Mouse (Mus musculus): Measurements from ENCODE around the gene Ramp2. TPM values are rescaled to one million over a fixed set of nuclear protein-coding genes. Genes with fewer than 3 reads are reported as not detected.
A peak's percentile ranks its signal among the peaks of the same experiment; 100 is the strongest.

The Ramp2 gene
- polyA plus RNA-seq (2014; fragmentation: Nextera tagmentation; extraction: Ambion mirVana) = 64.8 and 69.3 TPM in 2 replicates

- H3K4me3 ChIP-seq (ENCODE audit: low read depth, low read length) = peak within 1 kb of the TSS; percentile 62
- peak within 1 kb of the TSS; percentile 47 for H3K27ac ChIP-seq (replicated peaks; ENCODE audit: low read depth, low read length)
- H3K27me3 ChIP-seq (ENCODE audit: control insufficient read depth, insufficient read depth, low read length) = peaks cover 7% of the 10 kb centered on the region; the same call in 1 of the 2 replicates
- no peaks in the 10 kb centered on the region for H3K36me3 ChIP-seq (replicated peaks; ENCODE audit: control insufficient read depth, insufficient read depth, low read depth, low read length)
- peak within 1 kb of the TSS; percentile 77 for H3K9ac ChIP-seq (replicated peaks; ENCODE audit: low read length)
- H3K9me3 ChIP-seq (replicated peaks; ENCODE audit: control insufficient read depth, low read length) = no peaks in the 10 kb centered on the region
- DNase-seq (ENCODE audit: low spot score) (peak; percentile 61), ATAC-seq (replicated peaks; ENCODE audit: insufficient number of reproducible peaks, low FRiP score, low TSS enrichment, low read depth) (peak; percentile 71)
- H3K4me1 ChIP-seq (ENCODE audit: control insufficient read depth, insufficient read depth, low read length) = peaks cover 3% of the 10 kb centered on the region; the same call in 1 of the 2 replicates
- WGBS = under 1% methylated on average over 57 of the region's 63 CpGs
- peak within 1 kb of the TSS; percentile 99 for H3K4me2 ChIP-seq (ENCODE audit: low read depth, low read length)
Observed at GRCm38 (mm10) chr11:101245855-101246701, at the start of gene Ramp2. Gene Ramp2, plus strand, starts transcription at chr11:101246028.

- H3K36me3 ChIP-seq (replicated peaks; ENCODE audit: control insufficient read depth, insufficient read depth, low read depth, low read length) = no peaks in the 10 kb centered on the region; the same call in 1 of the 2 replicates
- no peak for ATAC-seq (replicated peaks; ENCODE audit: insufficient number of reproducible peaks, low FRiP score, low TSS enrichment, low read depth)
- H3K4me2 ChIP-seq (ENCODE audit: low read depth, low read length) = no peak overlapping the region
- peaks cover 4% of the 10 kb centered on the region; the same call in 1 of the 2 replicates for H3K4me1 ChIP-seq (ENCODE audit: control insufficient read depth, insufficient read depth, low read length)
- H3K27ac ChIP-seq (replicated peaks; ENCODE audit: low read depth, low read length) = no peak overlapping the region
- DNase-seq (ENCODE audit: low spot score) = no peak
- H3K27me3 ChIP-seq (ENCODE audit: control insufficient read depth, insufficient read depth, low read length) = no peaks in the 10 kb centered on the region
- no peak overlapping the region for H3K4me3 ChIP-seq (ENCODE audit: low read depth, low read length)
- 93% methylated on average over 8 of the region's 8 CpGs for WGBS
- no peak overlapping the region for H3K9ac ChIP-seq (replicated peaks; ENCODE audit: low read length)
- no peaks in the 10 kb centered on the region for H3K9me3 ChIP-seq (replicated peaks; ENCODE audit: control insufficient read depth, low read length)
Observed at GRCm38 (mm10) chr11:101196175-101196574, 49.7 kb upstream of the Ramp2 start.

- Histone ChIP-seq H3K4me1 (ENCODE audit: control insufficient read depth, insufficient read depth, low read length) (no peaks in the 10 kb centered on the region), H3K36me3 (replicated peaks; ENCODE audit: control insufficient read depth, insufficient read depth, low read depth, low read length) (no peaks in the 10 kb centered on the region), H3K27ac (replicated peaks; ENCODE audit: low read depth, low read length) (no peak overlapping the region), H3K4me3 (ENCODE audit: low read depth, low read length) (no peak overlapping the region), H3K4me2 (ENCODE audit: low read depth, low read length) (no peak overlapping the region), H3K9ac (replicated peaks; ENCODE audit: low read length) (no peak overlapping the region), H3K9me3 (replicated peaks; ENCODE audit: control insufficient read depth, low read length) (no peaks in the 10 kb centered on the region), H3K27me3 (ENCODE audit: control insufficient read depth, insufficient read depth, low read length) (no peaks in the 10 kb centered on the region)
- no peak for DNase-seq (ENCODE audit: low spot score)
- no peak for ATAC-seq (replicated peaks; ENCODE audit: insufficient number of reproducible peaks, low FRiP score, low TSS enrichment, low read depth)
- WGBS = 88% methylated on average over 3 of the region's 3 CpGs
Observed at GRCm38 (mm10) chr11:101199555-101199954, 46.3 kb upstream of the Ramp2 start.

GRCm38 (mm10) chr11:101200986-101201385, 44.8 kb upstream of the Ramp2 start:
- no peak overlapping the region for H3K9ac ChIP-seq (replicated peaks; ENCODE audit: low read length)
- H3K4me1 ChIP-seq (ENCODE audit: control insufficient read depth, insufficient read depth, low read length) = no peaks in the 10 kb centered on the region
- no peak overlapping the region for H3K27ac ChIP-seq (replicated peaks; ENCODE audit: low read depth, low read length)
- no peaks in the 10 kb centered on the region for H3K27me3 ChIP-seq (ENCODE audit: control insufficient read depth, insufficient read depth, low read length)
- DNase-seq (ENCODE audit: low spot score) = peak; percentile 70
- no peaks in the 10 kb centered on the region for H3K9me3 ChIP-seq (replicated peaks; ENCODE audit: control insufficient read depth, low read length)
- no peak for ATAC-seq (replicated peaks; ENCODE audit: insufficient number of reproducible peaks, low FRiP score, low TSS enrichment, low read depth)
- no peak overlapping the region for H3K4me3 ChIP-seq (ENCODE audit: low read depth, low read length)
- no peaks in the 10 kb centered on the region for H3K36me3 ChIP-seq (replicated peaks; ENCODE audit: control insufficient read depth, insufficient read depth, low read depth, low read length)
- WGBS = 34% methylated on average over 7 of the region's 7 CpGs
- H3K4me2 ChIP-seq (ENCODE audit: low read depth, low read length) = no peak overlapping the region

GRCm38 (mm10) chr11:101211970-101212369, 33.9 kb upstream of the Ramp2 start:
- DNase-seq (ENCODE audit: low spot score) (peak; percentile 90), ATAC-seq (replicated peaks; ENCODE audit: insufficient number of reproducible peaks, low FRiP score, low TSS enrichment, low read depth) (no peak)
- no peaks in the 10 kb centered on the region for H3K36me3 ChIP-seq (replicated peaks; ENCODE audit: control insufficient read depth, insufficient read depth, low read depth, low read length)
- 51% methylated on average over 3 of the region's 3 CpGs for WGBS
- no peak overlapping the region for H3K4me3 ChIP-seq (ENCODE audit: low read depth, low read length)
- H3K27ac ChIP-seq (replicated peaks; ENCODE audit: low read depth, low read length) = no peak overlapping the region
- H3K9ac ChIP-seq (replicated peaks; ENCODE audit: low read length) = no peak overlapping the region
- no peaks in the 10 kb centered on the region for H3K27me3 ChIP-seq (ENCODE audit: control insufficient read depth, insufficient read depth, low read length)
- no peak overlapping the region for H3K4me2 ChIP-seq (ENCODE audit: low read depth, low read length)
- H3K4me1 ChIP-seq (ENCODE audit: control insufficient read depth, insufficient read depth, low read length) = no peaks in the 10 kb centered on the region
- no peaks in the 10 kb centered on the region for H3K9me3 ChIP-seq (replicated peaks; ENCODE audit: control insufficient read depth, low read length)

GRCm38 (mm10) chr11:101216936-101217335, 28.9 kb upstream of the Ramp2 start:
- ATAC-seq (replicated peaks; ENCODE audit: insufficient number of reproducible peaks, low FRiP score, low TSS enrichment, low read depth) (no peak), DNase-seq (ENCODE audit: low spot score) (no peak)
- H3K27ac ChIP-seq (replicated peaks; ENCODE audit: low read depth, low read length) = no peak overlapping the region
- no peaks in the 10 kb centered on the region for H3K9me3 ChIP-seq (replicated peaks; ENCODE audit: control insufficient read depth, low read length)
- H3K4me3 ChIP-seq (ENCODE audit: low read depth, low read length) = no peak overlapping the region
- H3K9ac ChIP-seq (replicated peaks; ENCODE audit: low read length) = no peak overlapping the region
- no peak overlapping the region for H3K4me2 ChIP-seq (ENCODE audit: low read depth, low read length)
- WGBS = 84% methylated on average over 5 of the region's 5 CpGs
- H3K36me3 ChIP-seq (replicated peaks; ENCODE audit: control insufficient read depth, insufficient read depth, low read depth, low read length) = no peaks in the 10 kb centered on the region
- H3K27me3 ChIP-seq (ENCODE audit: control insufficient read depth, insufficient read depth, low read length) = no peaks in the 10 kb centered on the region
- H3K4me1 ChIP-seq (ENCODE audit: control insufficient read depth, insufficient read depth, low read length) = no peaks in the 10 kb centered on the region

- H3K36me3 ChIP-seq (replicated peaks; ENCODE audit: control insufficient read depth, insufficient read depth, low read depth, low read length) = no peaks in the 10 kb centered on the region
- no peak overlapping the region for H3K4me3 ChIP-seq (ENCODE audit: low read depth, low read length)
- no peak overlapping the region for H3K27ac ChIP-seq (replicated peaks; ENCODE audit: low read depth, low read length)
- H3K9ac ChIP-seq (replicated peaks; ENCODE audit: low read length) = no peak overlapping the region
- H3K4me2 ChIP-seq (ENCODE audit: low read depth, low read length) = no peak overlapping the region
- H3K4me1 ChIP-seq (ENCODE audit: control insufficient read depth, insufficient read depth, low read length) = no peaks in the 10 kb centered on the region
- DNase-seq (ENCODE audit: low spot score) (no peak), ATAC-seq (replicated peaks; ENCODE audit: insufficient number of reproducible peaks, low FRiP score, low TSS enrichment, low read depth) (no peak)
- 76% methylated on average over 10 of the region's 10 CpGs for WGBS
- H3K27me3 ChIP-seq (ENCODE audit: control insufficient read depth, insufficient read depth, low read length) = no peaks in the 10 kb centered on the region
- H3K9me3 ChIP-seq (replicated peaks; ENCODE audit: control insufficient read depth, low read length) = no peaks in the 10 kb centered on the region
Observed at GRCm38 (mm10) chr11:101218436-101219055, 27.3 kb upstream of the Ramp2 start.

- Histone ChIP-seq H3K9me3 (replicated peaks; ENCODE audit: control insufficient read depth, low read length) (no peaks in the 10 kb centered on the region), H3K27ac (replicated peaks; ENCODE audit: low read depth, low read length) (no peak overlapping the region), H3K4me2 (ENCODE audit: low read depth, low read length) (no peak overlapping the region), H3K27me3 (ENCODE audit: control insufficient read depth, insufficient read depth, low read length) (no peaks in the 10 kb centered on the region), H3K4me3 (ENCODE audit: low read depth, low read length) (no peak overlapping the region), H3K36me3 (replicated peaks; ENCODE audit: control insufficient read depth, insufficient read depth, low read depth, low read length) (no peaks in the 10 kb centered on the region), H3K9ac (replicated peaks; ENCODE audit: low read length) (no peak overlapping the region), H3K4me1 (ENCODE audit: control insufficient read depth, insufficient read depth, low read length) (no peaks in the 10 kb centered on the region)
- ATAC-seq (replicated peaks; ENCODE audit: insufficient number of reproducible peaks, low FRiP score, low TSS enrichment, low read depth) = no peak
- DNase-seq (ENCODE audit: low spot score) = no peak
- 43% methylated on average over 2 of the region's 2 CpGs for WGBS
Observed at GRCm38 (mm10) chr11:101220853-101221252, 25.0 kb upstream of the Ramp2 start.
